Mouse (Mus musculus) kidney, postnatal 25 days (tissue): Measurements from ENCODE around the gene Map6.

ENCODE experiments used
- DNase-seq, 2 experiments: peaks; one replicate each; pipeline ENCODE4 v3.0.0; 2021; ENCODE audit warnings: mixed read lengths in 2 of 2

Gene Map6

DNA sequence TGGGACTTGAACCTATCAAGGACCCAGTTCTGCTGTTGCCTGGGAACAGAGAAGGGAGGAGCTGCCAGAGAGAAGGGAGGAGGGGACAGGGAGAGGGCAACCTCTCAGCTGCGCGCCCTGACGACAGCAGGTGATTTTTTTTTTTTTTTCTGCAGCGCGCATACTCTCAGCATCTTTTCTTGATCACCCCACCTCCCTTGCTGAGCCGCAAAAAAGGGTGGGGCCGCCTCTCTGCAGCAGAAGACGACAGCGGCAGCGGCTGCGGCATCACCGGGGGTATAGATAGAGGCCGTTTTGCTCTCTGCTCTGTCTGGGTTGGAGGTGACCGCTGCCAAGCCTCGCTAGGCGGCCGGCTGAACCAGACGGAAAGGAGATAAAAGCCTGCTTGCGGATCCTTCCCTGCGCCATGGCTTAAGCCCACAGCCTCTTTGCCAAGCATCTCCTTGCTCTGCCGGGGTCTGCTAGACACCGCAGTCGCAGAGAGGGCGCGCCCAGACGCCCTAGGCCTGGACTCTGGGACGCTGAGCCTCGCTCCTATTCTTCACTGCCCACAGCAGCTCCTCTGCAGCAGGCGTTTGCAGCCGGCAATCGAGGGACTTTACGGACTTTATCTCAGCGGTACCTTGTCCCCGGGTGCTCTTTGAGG, at the start of gene Map6:
Gene Map6 (plus strand): TSS at position 197 of the 646 bp plus-strand sequence.
- no peak for DNase-seq

DNA sequence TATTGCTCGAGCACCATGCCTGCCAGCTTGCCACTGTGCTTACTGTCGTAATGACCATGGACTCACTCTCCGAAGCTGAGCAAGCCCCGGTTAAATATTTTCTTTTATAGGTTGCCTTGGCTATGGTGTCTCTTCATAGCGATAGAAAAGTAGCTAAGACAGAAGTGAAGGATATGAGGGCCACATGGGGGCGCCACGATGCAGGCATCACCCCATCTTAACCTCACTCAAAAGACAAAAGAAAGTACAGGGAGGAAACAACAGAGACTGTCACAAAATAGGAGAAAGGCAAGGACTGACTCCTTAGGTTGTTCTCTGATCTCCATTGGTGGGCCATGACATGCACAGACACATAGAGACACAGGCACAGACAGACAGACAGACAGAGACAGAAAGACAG, 43.0 kb upstream of the Map6 start:
- DNase-seq, result peak; percentile 56 to 64

DNA sequence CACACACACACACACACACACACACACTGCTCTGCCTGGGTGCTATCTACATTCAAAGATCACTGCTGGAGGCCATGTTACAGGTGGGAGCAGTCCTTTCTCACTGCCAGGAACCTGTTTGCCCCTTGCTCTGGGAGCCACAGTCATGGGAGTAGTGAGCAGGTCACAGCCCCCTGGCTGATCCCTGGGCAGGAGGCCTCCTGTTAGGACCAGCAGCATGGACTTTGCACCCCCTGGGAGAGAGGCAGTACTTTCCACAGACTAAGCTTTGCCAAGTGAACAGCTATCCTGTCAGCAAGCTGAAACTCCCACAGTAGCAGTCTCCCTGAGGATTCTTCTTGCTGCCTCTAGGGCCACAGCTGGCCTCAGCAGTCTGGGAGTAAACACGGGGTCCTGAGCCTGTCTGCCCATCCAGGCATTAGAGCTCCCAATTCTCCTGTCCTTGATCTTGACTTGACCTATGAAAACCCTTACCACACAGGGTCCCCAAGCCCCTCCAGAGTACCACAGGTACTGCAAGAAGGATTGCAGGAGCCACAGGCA, 42.5 kb upstream of the Map6 start:
- peak; percentile 84 to 96 for DNase-seq

DNA sequence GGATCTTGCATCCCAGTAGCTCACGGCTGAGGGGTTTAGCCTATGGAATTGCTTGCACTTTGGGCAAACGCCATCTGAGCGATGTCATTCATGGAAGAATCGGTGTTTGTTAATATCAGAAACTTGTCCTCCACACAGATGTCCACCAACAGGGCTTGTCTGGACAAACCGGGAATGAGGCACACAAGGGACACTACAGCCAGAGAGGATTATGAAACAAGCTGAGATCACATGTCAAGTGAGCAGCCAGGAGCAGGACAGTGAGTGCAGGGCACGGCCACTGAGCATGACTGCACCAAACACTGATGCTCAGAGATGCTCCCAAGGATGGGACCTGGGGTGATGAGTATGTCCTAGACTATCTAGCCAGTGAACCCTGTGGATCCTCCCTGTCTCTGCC, 41.8 kb upstream of the Map6 start:
- peak in 1 of 2 experiments; percentile 78 for DNase-seq

DNA sequence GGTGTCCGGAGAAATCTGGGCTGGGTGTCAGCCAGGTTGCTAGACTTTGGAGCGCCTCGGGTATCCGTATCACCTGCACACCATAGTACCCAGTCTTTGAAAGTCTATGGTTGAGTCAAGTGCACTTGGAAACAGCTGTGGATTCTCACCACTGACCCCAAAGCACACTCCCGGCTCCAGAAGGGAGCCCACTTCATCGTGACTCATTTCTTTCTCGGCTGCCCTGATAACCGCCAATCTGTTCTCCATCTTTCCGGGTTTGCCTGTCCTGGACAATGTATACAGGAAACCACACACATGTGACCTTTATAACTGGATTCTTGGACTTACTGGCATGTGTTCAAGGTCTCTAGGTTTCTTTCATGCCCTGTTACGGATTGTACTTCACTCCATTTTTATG, 40.6 kb upstream of the Map6 start:
- DNase-seq, result no peak

DNA sequence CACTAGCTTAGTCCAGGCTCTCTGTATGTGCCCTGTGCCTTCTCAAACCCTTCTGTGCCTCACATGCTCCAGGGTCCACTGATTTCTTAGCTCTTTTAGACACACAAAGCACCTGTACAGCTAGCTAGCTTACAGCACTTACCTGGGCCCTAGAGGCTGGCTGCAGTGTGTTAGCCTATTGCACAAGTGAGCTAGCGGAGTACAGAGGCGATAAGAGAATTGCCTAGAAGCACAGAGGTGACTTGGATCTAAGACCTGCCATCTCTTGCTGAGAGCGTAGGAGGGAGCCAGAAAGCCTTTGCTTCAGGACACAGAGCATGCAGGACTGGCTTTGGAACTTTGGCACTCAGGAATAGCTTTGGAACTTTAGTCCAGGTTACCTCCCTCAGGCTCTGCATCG, 40.0 kb upstream of the Map6 start:
- DNase-seq, result no peak

DNA sequence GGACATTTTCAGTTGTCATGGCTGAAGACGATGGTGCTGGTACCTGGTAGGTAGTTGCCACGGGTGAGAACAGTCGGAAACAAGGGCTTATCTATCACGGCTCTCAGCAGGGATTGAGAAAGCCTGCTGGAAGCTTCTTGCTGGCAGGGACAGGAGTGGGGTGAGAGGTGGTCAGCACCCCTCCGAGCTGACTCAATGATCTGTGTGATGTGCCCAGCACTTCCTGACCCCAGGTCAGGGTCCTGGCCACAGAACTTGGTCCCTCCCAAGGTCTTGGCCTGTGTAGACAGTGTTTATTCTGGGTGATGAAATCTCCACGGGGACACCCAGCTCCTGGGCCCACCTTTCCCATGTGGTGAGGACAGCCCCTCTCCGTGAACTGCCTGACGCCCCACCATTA, 38.4 kb upstream of the Map6 start:
- no peak for DNase-seq

DNA sequence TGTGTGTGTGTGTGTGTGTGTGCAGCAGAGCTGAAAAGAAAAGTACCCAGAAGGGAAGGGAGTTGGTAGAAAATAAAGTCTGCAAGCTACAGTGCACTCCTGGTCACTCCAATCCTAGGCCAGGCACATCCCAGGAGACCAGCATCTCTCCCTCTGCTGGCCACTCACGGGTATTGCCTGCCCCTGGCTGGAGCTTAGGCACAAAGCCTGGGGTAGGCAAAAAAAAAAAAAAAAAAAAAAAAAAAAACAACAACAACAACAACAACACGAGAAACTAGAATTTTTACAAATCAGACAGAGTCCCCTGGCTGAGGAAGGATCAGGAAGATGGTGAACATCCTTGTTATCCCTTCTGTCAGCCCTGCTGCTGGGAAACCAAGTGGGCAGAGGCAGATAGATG, 37.8 kb upstream of the Map6 start:
- peak; percentile 57 to 76 for DNase-seq

DNA sequence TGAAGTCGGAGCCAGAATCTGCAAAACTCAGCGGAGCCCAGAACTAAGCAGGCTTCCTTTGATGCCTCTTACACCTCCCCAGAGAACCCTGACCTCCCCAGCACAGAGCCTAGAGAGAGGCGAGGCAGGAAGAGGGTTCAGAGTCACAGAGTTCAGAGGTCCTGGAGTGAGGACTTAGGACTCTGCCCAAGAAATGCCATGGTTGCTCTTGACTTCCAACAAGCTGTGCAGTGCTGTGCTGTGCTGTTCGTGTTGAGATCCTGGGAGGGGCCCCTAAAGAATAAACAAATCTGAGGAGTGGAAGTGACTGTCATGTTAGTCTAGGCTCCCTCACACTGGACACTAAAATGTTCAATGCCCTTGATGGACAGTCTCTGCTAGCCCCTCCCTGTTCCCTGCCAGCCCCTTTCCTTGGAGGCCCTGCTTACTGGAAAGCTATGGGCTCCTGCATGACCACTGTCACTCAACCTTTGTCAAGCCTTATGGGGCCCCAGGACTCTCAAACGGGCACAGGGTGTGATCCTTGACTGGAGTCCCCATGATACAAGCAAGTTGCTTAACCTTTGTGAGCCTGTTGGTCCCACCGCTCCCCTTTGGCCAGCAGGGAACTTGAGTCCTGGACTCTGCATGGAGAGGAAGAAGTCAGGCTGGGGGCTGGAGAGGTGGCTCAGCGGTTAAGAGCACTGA, 37.0 kb upstream of the Map6 start:
- peak; percentile 48 to 84 for DNase-seq

DNA sequence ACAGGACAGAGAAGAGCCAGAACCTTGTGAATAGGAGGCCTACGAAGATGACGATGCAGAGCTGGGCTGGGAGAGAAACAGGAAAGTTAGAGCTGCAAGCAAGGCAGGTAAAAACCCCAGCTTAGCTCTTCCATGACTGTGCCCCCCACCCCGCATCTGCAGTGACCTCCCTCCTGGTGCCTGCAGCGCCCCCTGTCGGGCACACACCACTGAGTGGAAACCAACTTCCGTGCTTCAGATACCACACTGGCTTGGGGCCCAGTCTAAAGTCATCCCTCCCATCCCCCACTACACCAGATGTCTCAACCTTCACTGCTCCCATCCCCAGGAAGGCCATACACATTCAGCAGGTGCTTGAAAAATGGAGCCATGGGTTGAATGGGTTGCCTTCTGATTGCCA, 34.7 kb upstream of the Map6 start:
- no peak for DNase-seq

DNA sequence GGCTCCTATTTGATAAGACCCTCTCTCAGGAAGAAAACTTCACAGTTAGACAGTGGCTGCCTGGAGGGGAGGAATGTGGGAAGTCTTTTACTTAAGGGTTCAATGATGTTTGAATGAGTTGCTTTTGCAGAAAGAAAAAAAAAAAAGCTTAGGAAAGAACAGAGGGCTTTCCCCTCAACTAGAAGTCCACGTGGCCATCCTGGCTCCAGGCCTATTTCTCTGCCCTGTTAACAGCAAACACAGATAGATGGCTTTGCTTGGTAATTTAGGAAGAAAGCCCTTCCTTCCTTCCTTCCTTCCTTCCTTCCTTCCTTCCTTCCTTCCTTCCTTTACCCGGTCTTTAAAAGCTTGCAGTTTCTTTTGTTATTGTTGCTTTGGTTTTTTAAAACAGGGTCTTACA, 32.3 kb upstream of the Map6 start:
- peak; percentile 60 to 66 for DNase-seq

DNA sequence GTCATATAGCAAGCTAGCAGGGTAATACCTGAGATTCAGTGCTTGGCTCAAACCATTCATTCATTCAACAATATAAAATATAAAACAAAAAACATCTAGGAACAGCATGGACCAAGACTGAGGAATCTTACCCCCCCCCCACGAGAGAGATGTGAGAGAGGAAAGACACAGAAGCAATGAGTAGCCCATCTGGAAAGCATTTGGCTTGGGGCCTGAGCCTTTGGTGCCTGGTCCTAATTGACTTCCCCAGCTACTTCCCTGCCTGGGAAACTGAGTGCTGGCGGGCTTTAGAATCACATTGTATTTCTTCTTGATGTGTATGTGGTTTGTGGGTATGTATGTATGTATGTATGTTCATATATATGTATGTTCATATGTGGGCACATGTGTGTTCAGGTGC, 31.6 kb upstream of the Map6 start:
- DNase-seq, result no peak

DNA sequence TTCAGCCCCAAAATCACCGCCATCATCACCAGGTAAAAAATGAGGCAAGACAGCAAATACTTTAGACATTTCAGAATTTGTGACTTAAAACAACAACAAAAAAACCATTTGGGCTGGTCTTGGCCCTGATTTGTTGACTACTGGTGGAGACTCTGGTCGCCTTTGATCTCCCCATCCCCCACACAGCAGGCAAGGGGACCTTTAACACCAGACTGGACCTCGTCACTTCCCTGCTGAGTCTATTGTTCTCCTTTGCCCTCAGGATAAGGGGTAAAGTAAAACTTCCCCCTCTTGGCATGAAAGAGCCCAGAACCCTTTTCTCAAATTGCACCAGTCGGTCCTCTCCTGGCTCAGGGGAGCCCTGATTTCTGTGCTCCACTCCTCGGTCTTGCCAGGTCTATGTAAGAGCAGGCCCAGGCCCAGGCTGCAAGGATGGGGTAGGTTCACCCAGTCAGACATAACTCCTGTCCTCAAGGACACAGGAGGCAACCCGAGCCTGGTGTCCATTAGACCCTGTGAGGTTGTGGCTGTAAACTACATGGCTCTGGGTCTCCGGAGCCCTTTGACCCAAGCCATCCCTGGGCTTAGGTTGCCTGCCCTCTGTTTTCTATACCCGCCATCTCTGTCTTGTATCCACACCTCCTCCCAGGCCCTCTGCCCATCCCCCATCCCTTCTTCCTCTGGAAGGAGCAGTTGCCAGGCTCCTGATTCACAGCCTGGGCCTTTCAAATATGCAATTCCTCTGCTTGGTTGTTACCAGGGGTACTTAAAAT, 30.2 kb upstream of the Map6 start:
- peak in 1 of 2 experiments; percentile 64 for DNase-seq

DNA sequence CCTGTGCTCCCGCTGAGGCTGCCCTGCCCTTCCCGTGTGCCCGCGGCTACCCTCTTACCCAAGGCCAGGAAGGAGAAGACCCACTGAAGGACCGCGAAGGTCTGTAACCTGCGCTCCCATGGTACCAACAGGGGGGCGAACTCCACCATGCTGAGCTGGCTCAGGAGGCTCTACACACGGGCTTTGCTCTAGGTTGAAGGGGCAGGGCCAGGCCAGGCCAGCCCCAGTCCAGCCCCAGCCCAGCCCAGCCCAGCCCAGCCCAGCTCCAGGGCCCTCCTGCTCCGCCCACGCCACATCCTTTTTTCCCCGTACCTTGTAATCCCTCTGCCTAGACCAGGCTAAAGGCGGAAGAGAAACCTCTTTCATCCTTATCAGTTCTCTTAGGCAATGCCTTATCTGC, 28.8 kb upstream of the Map6 start, which contains the start of gene Mogat2:
Gene Mogat2 (minus strand): TSS at position 203 of the 400 bp plus-strand sequence.
- peak in 1 of 2 experiments; percentile 69 for DNase-seq

DNA sequence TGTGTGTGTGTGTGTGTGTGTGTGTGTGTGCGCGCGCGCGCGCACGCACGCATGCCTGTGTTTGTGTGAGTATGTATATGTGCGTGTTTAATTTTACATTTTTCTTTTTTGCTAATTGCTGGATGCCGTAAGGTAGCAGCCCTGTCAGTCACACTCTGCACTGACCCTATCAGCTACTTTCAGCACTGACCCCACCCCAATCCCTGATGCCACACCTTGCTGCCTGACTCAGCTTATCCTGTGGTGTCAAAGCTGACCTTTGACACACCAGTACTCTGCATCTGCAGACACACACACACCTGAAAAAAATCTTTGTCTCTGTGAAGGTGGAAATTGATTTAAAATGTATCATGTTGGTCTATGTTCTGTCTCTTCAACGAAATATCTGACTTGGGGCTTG, 25.1 kb upstream of the Map6 start:
- DNase-seq, result no peak

DNA sequence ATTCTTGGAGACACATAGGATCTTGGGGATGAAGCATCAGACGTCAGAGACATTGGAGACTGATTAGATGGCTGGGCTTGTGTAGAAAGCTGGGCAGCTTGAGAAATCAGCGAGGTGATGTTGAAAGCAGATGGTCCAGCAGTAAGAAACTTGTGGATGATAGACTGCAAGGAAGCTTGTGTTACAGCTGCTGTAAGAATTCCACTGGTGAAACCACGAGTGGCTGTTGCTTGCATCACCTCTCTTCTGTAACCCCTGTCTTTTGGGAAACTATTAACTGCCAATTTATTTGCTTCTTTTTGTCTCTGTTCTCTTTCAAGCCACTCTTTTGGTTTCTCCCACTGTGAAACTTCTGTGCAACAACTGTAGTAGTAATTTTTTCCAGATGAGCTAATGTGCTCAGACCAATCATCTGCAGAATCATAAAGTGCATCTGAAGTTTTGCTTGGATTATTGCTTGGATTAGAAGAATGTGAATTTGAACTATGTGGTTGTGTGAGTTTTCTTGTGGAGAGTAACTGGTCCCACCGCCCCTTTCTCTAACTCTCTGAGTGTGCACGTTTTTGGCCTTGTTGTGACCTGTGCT, 19.0 kb upstream of the Map6 start:
- no peak for DNase-seq

DNA sequence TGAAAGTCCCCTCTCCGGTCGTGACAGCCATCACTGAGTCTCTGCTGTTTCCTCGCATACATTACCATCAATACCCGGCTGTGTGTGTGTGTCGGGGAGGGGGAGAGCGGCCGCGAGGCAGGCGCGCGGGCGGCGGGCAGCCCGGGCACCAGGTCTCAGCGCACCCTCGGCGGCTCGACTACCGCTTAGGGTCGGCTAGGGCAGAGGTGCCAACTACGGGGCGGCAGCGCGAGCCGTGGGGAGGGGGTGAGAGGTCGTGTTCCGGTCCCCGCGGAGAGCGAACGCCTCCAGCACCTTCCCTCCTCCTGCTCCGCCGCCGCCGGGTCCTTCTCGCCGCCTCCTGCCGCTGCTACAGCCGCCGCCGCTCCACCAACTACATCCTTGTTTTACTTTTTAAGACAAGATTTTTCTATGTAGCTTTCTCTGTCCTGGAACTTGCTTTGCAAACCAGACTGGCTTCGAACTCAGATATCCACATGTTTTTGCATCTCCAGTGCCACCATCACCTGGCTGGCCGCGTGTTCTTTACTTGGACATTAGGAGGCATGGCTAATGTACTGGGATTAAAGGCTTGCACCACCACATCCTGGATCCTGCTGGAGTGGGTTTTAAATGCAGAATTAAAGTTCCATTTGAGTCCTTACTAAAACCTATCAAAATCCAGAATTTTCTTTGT, 18.2 kb upstream of the Map6 start:
- DNase-seq, result no peak

DNA sequence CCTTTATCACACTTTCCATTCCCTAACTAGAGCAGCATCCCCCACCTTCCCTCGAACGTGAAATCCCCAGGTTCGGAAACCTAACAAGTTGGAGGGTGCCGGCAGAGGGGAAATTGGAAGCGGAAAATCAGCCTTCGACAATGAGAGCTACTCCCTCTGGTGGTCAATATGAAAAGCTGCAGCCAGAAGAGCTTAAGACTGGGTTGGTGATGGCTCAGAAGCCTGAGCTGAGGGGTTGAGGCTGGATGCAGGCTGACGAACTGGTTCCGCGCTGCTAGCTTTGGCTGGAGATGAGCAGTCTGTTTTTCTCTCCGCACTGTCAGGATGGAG, 17.7 kb upstream of the Map6 start:
- DNase-seq, result peak; percentile 43 to 49

DNA sequence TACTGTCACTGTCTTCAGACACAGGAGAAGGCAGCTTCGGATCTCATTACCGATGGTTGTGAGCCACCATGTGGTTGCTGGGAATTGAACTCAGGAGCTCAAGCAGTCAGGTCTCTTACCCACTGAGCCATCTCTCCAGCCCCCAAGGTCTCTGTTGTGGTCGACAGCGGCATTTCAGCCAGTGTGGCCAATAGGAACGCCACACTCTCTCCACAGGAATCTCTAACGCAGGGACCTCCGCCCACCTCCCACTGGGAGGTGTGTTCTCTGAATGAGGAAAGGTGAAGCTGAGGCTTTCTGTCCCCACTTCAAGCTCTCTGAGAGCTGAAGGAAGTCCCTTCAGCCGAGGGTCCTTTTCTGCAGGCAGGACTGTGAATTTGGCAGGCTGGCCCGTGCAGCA, 16.9 kb upstream of the Map6 start:
- DNase-seq, result no peak

DNA sequence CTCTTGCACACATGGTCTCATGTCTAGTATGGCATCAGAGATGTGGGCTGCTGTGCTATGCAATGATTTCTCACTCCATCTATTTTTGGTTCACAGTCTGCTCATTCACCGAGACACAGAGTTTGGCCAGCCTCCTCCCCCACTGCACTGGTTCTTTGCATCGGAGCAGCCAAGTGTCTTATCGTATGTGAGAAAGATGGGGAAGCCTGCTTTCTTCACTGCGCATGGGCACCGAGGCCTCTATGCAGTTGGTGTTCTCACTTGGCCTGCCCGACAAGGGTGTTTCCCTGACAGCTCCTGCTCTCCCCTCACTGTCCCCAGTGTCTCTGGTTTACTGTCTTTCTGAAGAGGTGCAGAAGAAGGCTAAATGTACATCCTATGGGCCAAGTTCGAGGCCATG, 12.2 kb upstream of the Map6 start:
- no peak for DNase-seq

DNA sequence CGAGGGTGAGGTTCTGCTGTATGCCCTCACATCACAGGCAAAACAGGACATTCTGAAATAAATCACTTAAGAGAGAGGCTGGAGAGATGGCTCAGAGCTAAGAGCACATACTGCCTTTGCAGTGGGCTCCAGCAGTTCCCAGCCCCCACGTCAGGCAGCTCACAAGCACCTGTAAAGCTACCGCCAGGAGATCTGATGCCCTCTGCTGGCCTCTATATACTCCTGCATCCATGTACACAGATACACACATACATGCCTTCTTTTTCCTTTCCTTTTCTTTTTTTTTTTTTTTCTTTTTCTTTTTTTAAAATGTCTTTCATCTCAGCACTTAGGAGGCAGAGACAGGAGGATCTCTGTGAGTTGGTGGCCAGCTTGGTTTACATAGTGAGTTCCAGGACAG, 5.3 kb upstream of the Map6 start:
- no peak for DNase-seq

DNA sequence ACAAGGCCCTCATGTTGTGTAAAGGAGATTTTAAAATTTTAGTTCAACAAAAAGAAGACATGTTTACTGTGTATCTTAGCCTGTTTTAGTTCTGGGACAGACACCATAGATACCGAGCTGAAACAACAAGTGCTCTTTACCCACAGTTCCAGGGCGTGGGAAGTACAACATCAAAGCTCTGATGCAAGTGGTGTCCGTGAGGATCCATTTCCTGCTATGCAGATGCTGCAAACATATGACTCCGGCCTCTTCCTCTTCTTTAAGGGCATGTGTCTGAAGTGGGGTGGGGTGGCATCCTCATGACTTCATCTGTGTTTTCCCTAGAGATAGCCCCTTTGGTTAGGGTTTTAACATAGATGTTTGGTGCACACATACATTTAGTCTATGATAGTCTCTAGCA, 3.7 kb upstream of the Map6 start:
- no peak for DNase-seq

DNA sequence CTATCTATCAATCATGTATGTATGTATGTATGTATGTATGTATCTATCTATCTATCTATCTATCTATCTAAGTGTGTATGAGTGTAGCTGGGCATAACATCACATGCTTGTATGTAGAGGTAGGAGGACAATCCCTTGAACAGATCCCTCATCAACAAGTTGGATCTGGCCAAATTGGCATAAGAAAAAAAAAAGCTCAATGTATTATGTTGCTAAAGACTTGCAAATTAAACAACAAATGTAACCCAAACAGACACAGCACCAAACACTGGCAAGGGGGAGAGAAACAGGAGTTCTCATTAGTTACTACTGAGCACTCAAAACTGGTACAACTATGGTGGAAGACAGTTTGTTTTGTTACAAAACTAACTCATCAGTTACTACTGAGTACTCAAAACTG, 2.6 kb upstream of the Map6 start:
- no peak for DNase-seq
